Mouse (Mus musculus) erythroblast, embryonic 14.5 days (primary cell): ENCODE data around the gene Hoxa13.

Experiments used
- GATA1 ChIP-seq: IDR thresholded peaks from 2 replicates; pipeline ENCODE4 v1.6.1; 2012; ENCODE audit warnings: low read length, inconsistent platforms, mixed read lengths
- TAL1 ChIP-seq: IDR thresholded peaks from 3 replicates; pipeline ENCODE4 v1.6.1; 2012; ENCODE audit warnings: low read length, inconsistent platforms, mixed read lengths

- TF ChIP-seq GATA1: no peak
- no peak for TF ChIP-seq TAL1
Observed at GRCm38 (mm10) chr6:52298511-52298910, 37.8 kb upstream of the Hoxa13 start.
